16 mouse cellular contexts compared by ENCODE assay signal in genomic region chr13:100797171-100797570, GRCm38 (mm10).
"Had no signal": no experiment of that assay in that cellular context is flagged by ENCODE, and none has a peak within 500 bp of the region (broad histone marks: within the 10 kb centered on the region; RNA-seq: fewer than 3 reads in every experiment).

No protein-coding gene starts in this region.

- H3K4me2 ChIP-seq: neural tube, embryonic 13.5 days; neural tube, embryonic 15.5 days; stomach, embryonic 15.5 days had no signal

- H3K27ac ChIP-seq: neural tube, embryonic 13.5 days; neural tube, embryonic 15.5 days; stomach, embryonic 15.5 days; stomach, postnatal 0 days had no signal

- DNase-seq: retina, postnatal 1 day; right cerebral cortex, adult 18-20 months; right cerebral cortex, postnatal 14 days; right cerebral cortex, postnatal 25 days; right cerebral cortex, postnatal 4 days; spleen, adult 18-20 months; thymus, adult 18-20 months; thymus, adult 2 months; thymus, postnatal 14 days; thymus, postnatal 25 days; thymus, postnatal 36 days; thymus, postnatal 4 days had no signal

- H3K27me3 ChIP-seq: neural tube, embryonic 13.5 days; neural tube, embryonic 15.5 days; stomach, embryonic 15.5 days had no signal

- H3K4me3 ChIP-seq: neural tube, embryonic 13.5 days; neural tube, embryonic 15.5 days; stomach, embryonic 15.5 days had no signal

- H3K4me1 ChIP-seq: neural tube, embryonic 13.5 days; neural tube, embryonic 15.5 days; stomach, embryonic 15.5 days had no signal

- H3K9me3 ChIP-seq: neural tube, embryonic 13.5 days; neural tube, embryonic 15.5 days; stomach, embryonic 15.5 days had no signal

- H3K9ac ChIP-seq: neural tube, embryonic 13.5 days; neural tube, embryonic 15.5 days; stomach, embryonic 15.5 days had no signal
